Mouse (Mus musculus): ENCODE results near the gene Fndc10.
A peak's percentile ranks its signal among the peaks of the same experiment; 100 is the strongest.
"Not testable (repeated sequence)": the region's sequence is repeated elsewhere in the genome, so short reads cannot be mapped to it uniquely, and the experiment has no call there.

Gene Fndc10

GRCm38 (mm10) chr4:155683670-155684277 lies 10.4 kb upstream of the Fndc10 start:
- not testable (repeated sequence) for DNase-seq (ENCODE audit: extremely low spot score, low spot score)

- not testable (repeated sequence) for DNase-seq (ENCODE audit: extremely low spot score, low spot score)
Observed at GRCm38 (mm10) chr4:155687764-155688163, 6.4 kb upstream of the Fndc10 start.

GRCm38 (mm10) chr4:155690571-155691375 lies 3.4 kb upstream of the Fndc10 start:
- no peak for DNase-seq (ENCODE audit: extremely low spot score, low spot score)

GRCm38 (mm10) chr4:155692421-155692820 lies 1.7 kb upstream of the Fndc10 start:
- no peak for DNase-seq (ENCODE audit: extremely low spot score, low spot score)

- DNase-seq (ENCODE audit: extremely low spot score, low spot score), result peak; percentile 61
Observed at GRCm38 (mm10) chr4:155694482-155695401, 600 bp downstream of the Fndc10 start.

- no peak for DNase-seq (ENCODE audit: extremely low spot score, low spot score)
Observed at GRCm38 (mm10) chr4:155695531-155696062, 1.5 kb downstream of the Fndc10 start.

GRCm38 (mm10) chr4:155696261-155697255 lies 2.4 kb downstream of the Fndc10 start:
- DNase-seq (ENCODE audit: extremely low spot score, low spot score), result no peak

- DNase-seq (ENCODE audit: extremely low spot score, low spot score), result no peak
Observed at GRCm38 (mm10) chr4:155700425-155700824, 6.3 kb downstream of the Fndc10 start.

- no peak for DNase-seq (ENCODE audit: extremely low spot score, low spot score)
Observed at GRCm38 (mm10) chr4:155703425-155703929, 9.3 kb downstream of the Fndc10 start.

- peak; percentile 95 for DNase-seq (ENCODE audit: extremely low spot score, low spot score)
Observed at GRCm38 (mm10) chr4:155704721-155705591, 10.8 kb downstream of the Fndc10 start, which contains the start of gene Ssu72. TSS of gene Ssu72 (plus strand) at chr4:155704800.

GRCm38 (mm10) chr4:155705592-155705929 lies 11.4 kb downstream of the Fndc10 start:
- no peak for DNase-seq (ENCODE audit: extremely low spot score, low spot score)

- no peak for DNase-seq (ENCODE audit: extremely low spot score, low spot score)
Observed at GRCm38 (mm10) chr4:155708582-155708981, 14.4 kb downstream of the Fndc10 start.

GRCm38 (mm10) chr4:155708988-155709387 lies 14.8 kb downstream of the Fndc10 start:
- DNase-seq (ENCODE audit: extremely low spot score, low spot score), result no peak

GRCm38 (mm10) chr4:155710521-155711252 lies 16.5 kb downstream of the Fndc10 start:
- no peak for DNase-seq (ENCODE audit: extremely low spot score, low spot score)

- no peak for DNase-seq (ENCODE audit: extremely low spot score, low spot score)
Observed at GRCm38 (mm10) chr4:155721668-155722083, 27.5 kb downstream of the Fndc10 start.

- DNase-seq (ENCODE audit: extremely low spot score, low spot score), result no peak
Observed at GRCm38 (mm10) chr4:155727993-155728392, 33.9 kb downstream of the Fndc10 start.

GRCm38 (mm10) chr4:155733267-155733666 lies 39.1 kb downstream of the Fndc10 start:
- no peak for DNase-seq (ENCODE audit: extremely low spot score, low spot score)

- peak; percentile 86 for DNase-seq (ENCODE audit: extremely low spot score, low spot score)
Observed at GRCm38 (mm10) chr4:155734350-155734941, 40.3 kb downstream of the Fndc10 start, which contains the start of gene Tmem240. TSS of gene Tmem240 (plus strand) at chr4:155734800.
